Mouse (Mus musculus) forebrain, embryonic 12.5 days (tissue): ENCODE measurements around the gene Hck. TPM values are rescaled to one million over a fixed set of nuclear protein-coding genes. Genes with fewer than 3 reads are reported as not detected.

Experiments used
- ATAC-seq: fragments of 200-750 bp; cut with Nextera tagmentation; 2 replicates; pipeline ENCODE4 v1.8.0; 2017; ENCODE audit warnings: moderate TSS enrichment; ENCODE audit not compliant: low FRiP score
- H3K27ac ChIP-seq: fragments of 300-500 bp; sonication (generic); 2 replicates; pipeline ENCODE4 v1.5.1; 2016; ENCODE audit warnings: mild to moderate bottlenecking
- H3K27me3 ChIP-seq: fragments of 300-500 bp; sonication (generic); 2 replicates; pipeline ENCODE4 v1.6.1; 2016; ENCODE audit warnings: mild to moderate bottlenecking
- H3K36me3 ChIP-seq: fragments of 300-500 bp; sonication (generic); replicated peaks from 2 replicates; pipeline ENCODE4 v1.6.1; 2016; ENCODE audit warnings: mild to moderate bottlenecking
- H3K4me1 ChIP-seq: fragments of 300-500 bp; sonication (generic); 2 replicates; pipeline ENCODE4 v1.6.1; 2016
- H3K4me2 ChIP-seq: fragments of 300-500 bp; sonication (generic); 2 replicates; pipeline ENCODE4 v1.6.1; 2016; ENCODE audit warnings: mild to moderate bottlenecking, moderate library complexity
- H3K4me3 ChIP-seq: fragments of 300-500 bp; sonication (generic); replicated peaks from 2 replicates; pipeline ENCODE4 v1.5.1; 2016; ENCODE audit warnings: mild to moderate bottlenecking
- H3K9ac ChIP-seq: fragments of 300-500 bp; sonication (generic); 2 replicates; pipeline ENCODE4 v1.6.1; 2016; ENCODE audit warnings: mild to moderate bottlenecking
- H3K9me3 ChIP-seq: fragments of 300-500 bp; sonication (generic); 2 replicates; pipeline ENCODE4 v1.6.1; 2016
- WGBS: fragments of 180-500 bp; shearing (Covaris S2); methylation state at CpG from one replicate; pipeline ENCODE4 v1.1.7; 2016; 5-methylcytosine and 5-hydroxymethylcytosine counted together
- polyA plus RNA-seq: library from polyadenylated mRNA; unstranded; fragments of >200 nt; fragmentation: Nextera tagmentation; extraction: Ambion mirVana; gene quantifications from 2 replicates; pipeline ENCODE4 v1.2.1, GENCODE M21; 2016

The Hck gene
- polyA plus RNA-seq, 1 experiment from 2014 or later: 1.3 TPM

DNA sequence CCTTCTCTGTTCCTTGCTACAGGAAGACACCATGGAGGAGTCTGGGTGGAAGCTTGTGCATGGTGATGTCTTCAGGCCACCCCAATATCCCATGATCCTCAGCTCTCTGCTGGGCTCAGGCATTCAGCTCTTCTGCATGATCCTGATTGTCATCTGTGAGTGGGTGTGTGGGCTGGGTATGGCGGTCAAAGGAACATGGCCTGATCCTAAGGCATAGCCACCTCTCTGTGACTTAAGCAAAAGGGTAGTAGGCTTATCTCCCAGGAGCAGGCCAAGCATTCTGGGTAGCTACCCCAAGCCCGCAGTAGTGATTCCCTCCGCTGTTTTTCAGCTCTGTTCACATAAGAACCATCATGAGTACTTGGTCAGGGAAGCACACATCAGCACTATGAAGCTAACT, 86.0 kb downstream of the Hck start:
- Histone ChIP-seq H3K4me2 (no peak overlapping the region), H3K27ac (no peak overlapping the region), H3K9me3 (no peaks in the 10 kb centered on the region), H3K27me3 (no peaks in the 10 kb centered on the region), H3K9ac (no peak overlapping the region), H3K4me1 (no peaks in the 10 kb centered on the region), H3K4me3 (no peak overlapping the region), H3K36me3 (peaks cover 76% of the 10 kb centered on the region)
- no peak for ATAC-seq
- WGBS: 98% methylated on average over 3 of the region's 3 CpGs

DNA sequence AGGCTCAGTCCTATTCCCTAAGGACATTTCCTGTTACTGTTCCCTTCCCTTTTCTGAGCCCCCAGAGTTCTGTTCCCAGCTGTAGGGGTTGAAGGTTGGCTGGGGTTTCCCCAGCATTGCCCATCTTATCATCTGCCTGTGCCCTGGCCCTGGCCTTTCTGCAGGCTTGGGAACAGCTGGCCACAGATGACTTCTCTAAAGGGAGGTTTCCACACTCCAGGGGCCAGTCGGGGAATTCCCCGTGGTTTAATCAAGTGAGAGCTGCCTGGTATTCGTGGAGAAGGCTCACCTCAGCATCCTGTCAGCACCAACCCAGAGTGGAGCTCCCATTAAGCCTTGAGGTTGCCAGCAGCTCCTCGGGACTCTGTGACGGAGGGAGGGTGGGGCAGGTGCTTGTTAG, 90.2 kb downstream of the Hck start:
- H3K36me3 ChIP-seq: peaks cover 68% of the 10 kb centered on the region
- H3K4me1 ChIP-seq: peaks cover 4% of the 10 kb centered on the region; the same call in 1 of the 2 replicates
- H3K27me3 ChIP-seq: no peaks in the 10 kb centered on the region
- H3K9me3 ChIP-seq: no peaks in the 10 kb centered on the region
- H3K9ac ChIP-seq: no peak overlapping the region
- H3K4me2 ChIP-seq: no peak overlapping the region
- no peak overlapping the region for H3K27ac ChIP-seq
- no peak for ATAC-seq
- 76% methylated on average over 5 of the region's 5 CpGs for WGBS
- no peak overlapping the region for H3K4me3 ChIP-seq

DNA sequence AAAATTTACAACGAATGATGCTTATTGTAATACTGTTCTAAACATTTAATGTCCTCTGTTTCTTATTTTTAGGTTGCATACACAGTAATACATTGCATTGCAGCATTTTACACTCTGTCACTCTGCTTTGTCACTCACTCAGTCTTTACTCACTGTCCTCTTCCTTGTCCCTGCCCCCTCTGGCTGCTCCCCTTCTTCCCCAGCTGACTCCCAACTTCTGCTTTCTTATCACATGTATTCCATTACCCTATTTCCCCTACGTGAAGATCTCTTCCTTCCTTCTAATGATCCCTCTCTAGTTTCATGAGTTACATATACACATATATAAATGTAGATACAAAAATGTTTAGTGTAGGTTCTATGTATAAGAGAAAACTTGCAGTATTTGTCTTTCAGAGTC, 90.8 kb downstream of the Hck start:
- 94% methylated on average over 2 of the region's 2 CpGs for WGBS
- no peak for ATAC-seq

More for the DNA sequence above, 90.8 kb downstream of the Hck start:
- peaks cover 4% of the 10 kb centered on the region; the same call in 1 of the 2 replicates for H3K4me1 ChIP-seq
- no peaks in the 10 kb centered on the region for H3K27me3 ChIP-seq
- no peak overlapping the region for H3K4me3 ChIP-seq
- H3K9me3 ChIP-seq: no peaks in the 10 kb centered on the region
- H3K36me3 ChIP-seq: peaks cover 71% of the 10 kb centered on the region
- no peak overlapping the region for H3K27ac ChIP-seq
- no peak overlapping the region for H3K9ac ChIP-seq
- no peak overlapping the region for H3K4me2 ChIP-seq

Other genes with a start within 250 kb of the Hck start
- not detected in 2 replicates for gene Mylk2, start 197.1 kb upstream of the Hck start, polyA plus RNA-seq
- 1.6 and 1.8 TPM in 2 replicates for gene Foxs1, start 175.3 kb upstream of the Hck start, polyA plus RNA-seq
- gene Dusp15, start 156.8 kb upstream of the Hck start, polyA plus RNA-seq: 0.91 and 1.5 TPM in 2 replicates
- 1.2 TPM in 2 replicates for gene Ttll9, start 146.0 kb upstream of the Hck start, polyA plus RNA-seq
- gene Pdrg1, start 93.0 kb upstream of the Hck start, polyA plus RNA-seq: 109 and 119 TPM in 2 replicates
- 0.95 and 1.2 TPM in 2 replicates for gene Xkr7, start 76.6 kb upstream of the Hck start, polyA plus RNA-seq
- 1.4 and 1.7 TPM in 2 replicates for gene Ccm2l, start 42.5 kb upstream of the Hck start, polyA plus RNA-seq
- gene Tm9sf4, start 52.8 kb downstream of the Hck start, polyA plus RNA-seq: 72.0 and 80.2 TPM in 2 replicates
- gene Tspyl3, start 117.0 kb downstream of the Hck start, polyA plus RNA-seq: 9.5 TPM in 2 replicates
- 21.4 and 28.7 TPM in 2 replicates for gene Plagl2, start 133.0 kb downstream of the Hck start, polyA plus RNA-seq
- 6.5 and 7.6 TPM in 2 replicates for gene Pofut1, start 133.1 kb downstream of the Hck start, polyA plus RNA-seq
- 11.4 and 11.9 TPM in 2 replicates for gene Kif3b, start 182.9 kb downstream of the Hck start, polyA plus RNA-seq
- gene Asxl1, start 237.4 kb downstream of the Hck start, polyA plus RNA-seq: 15.2 and 19.3 TPM in 2 replicates